Mouse (Mus musculus): ENCODE measurements around the gene Gprin3.

DNA sequence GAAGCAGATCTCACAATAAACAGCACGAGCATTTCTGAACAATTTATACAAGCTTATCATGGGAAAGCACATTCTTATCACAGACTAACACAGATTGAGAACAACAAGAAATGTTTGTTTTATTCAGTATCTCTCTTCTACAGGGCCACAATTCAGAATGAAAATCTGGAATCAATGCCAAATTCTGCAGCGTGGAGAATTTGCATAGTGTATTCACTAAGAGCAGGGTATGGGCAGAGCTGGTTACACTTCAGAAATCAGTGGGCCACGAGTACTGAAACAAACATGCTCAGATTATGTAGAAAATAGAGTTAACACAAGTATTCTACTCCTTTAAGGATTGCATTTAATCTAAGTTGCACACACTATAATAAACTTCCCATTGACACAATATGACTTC lies 6.8 kb downstream of the Gprin3 start:
- no peak for TF ChIP-seq CTCF (IDR thresholded peaks at IDR 0.05; ENCODE audit: low read depth)
- no peak for TF ChIP-seq EP300 (IDR thresholded peaks at IDR 0.05; ENCODE audit: low read depth)
